In the genomic region with DNA sequence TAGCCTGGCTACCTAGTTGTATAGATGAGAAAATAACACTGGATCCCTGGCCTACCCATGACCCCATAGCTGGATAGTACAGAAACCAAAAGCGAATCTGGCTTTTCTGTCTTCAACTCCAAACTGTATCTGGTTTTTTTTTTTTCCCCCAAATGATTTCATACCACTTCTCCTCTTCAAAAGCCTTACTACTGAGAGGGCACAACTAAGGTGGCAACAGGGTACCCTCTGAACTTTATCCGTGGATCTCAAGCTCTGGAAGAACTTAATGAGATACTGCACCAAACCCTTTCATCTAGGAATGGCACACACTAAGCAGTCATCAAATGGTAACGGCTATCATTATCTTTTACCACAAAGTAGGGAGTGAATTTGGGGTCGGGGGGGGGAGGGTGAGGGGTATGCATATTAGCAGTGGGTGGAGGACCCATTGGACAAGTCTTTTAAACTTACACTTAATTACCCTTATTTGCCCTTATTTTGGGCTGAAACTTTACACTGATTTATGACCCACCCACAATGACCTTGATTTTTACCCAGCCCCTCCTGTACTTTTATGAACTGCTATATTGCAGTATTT, we compare ENCODE assay signal across 8 mouse cellular contexts. TPM values are rescaled to one million over a fixed set of nuclear protein-coding genes. Genes with fewer than 3 reads are reported as not detected.
A peak's percentile ranks its signal among the peaks of the same experiment; 100 is the strongest.
DNase-seq lines count a peak whose midpoint lies in the region; ATAC-seq and TF ChIP-seq lines count a peak whose summit lies in the region.

No protein-coding gene starts in this region.

- intact Hi-C loops in left cerebral cortex, postnatal 10 days (cut with DNase I): loop anchor here (5.0 kb wide), 3 partner anchors 59 to 324 kb away; no protein-coding TSS in a partner anchor

- no peaks in the 10 kb centered on the region for H3K27me3 ChIP-seq in kidney, embryonic 15.5 days
- no peaks in the 10 kb centered on the region for H3K27me3 ChIP-seq in hindbrain, embryonic 14.5 days (ENCODE audit: control insufficient read depth, insufficient read depth, low read length)
- no peaks in the 10 kb centered on the region for H3K27me3 ChIP-seq in midbrain, embryonic 14.5 days (ENCODE audit: control insufficient read depth, insufficient read depth, low read length)

- WGBS in kidney, embryonic 15.5 days: 27% methylated on average over 4 of the region's 4 CpGs
- WGBS in hindbrain, embryonic 14.5 days: 24% methylated on average over 4 of the region's 4 CpGs
- 26% methylated on average over 4 of the region's 4 CpGs for WGBS in midbrain, embryonic 14.5 days

- H3K4me3 ChIP-seq in kidney, embryonic 15.5 days (replicated peaks): peak overlapping the region; percentile 84
- H3K4me3 ChIP-seq in bone marrow macrophage, adult 2 months (ENCODE audit: insufficient read depth, low read length): peak overlapping the region; percentile 85
- H3K4me3 ChIP-seq in hindbrain, embryonic 14.5 days (replicated peaks; ENCODE audit: low read length): peak overlapping the region; percentile 81
- peak overlapping the region; percentile 72 for H3K4me3 ChIP-seq in midbrain, embryonic 14.5 days (replicated peaks; ENCODE audit: low read depth, low read length)

- H3K9ac ChIP-seq in kidney, embryonic 15.5 days: peak overlapping the region; percentile 72; the same call in 1 of the 2 replicates
- H3K9ac ChIP-seq in hindbrain, embryonic 14.5 days: peak overlapping the region; percentile 94
- H3K9ac ChIP-seq in midbrain, embryonic 14.5 days (replicated peaks; ENCODE audit: low read length): peak overlapping the region; percentile 90

- no peak for DNase-seq in kidney, postnatal 14 days
- DNase-seq in hindbrain, embryonic 14.5 days (ENCODE audit: low spot score): no peak
- DNase-seq in midbrain, embryonic 14.5 days: peak; percentile 15
- no peak for DNase-seq in left cerebral cortex, postnatal 10 days (ENCODE audit: extremely low spot score in 1 of 2, low spot score in 2 of 2)
- no peak for DNase-seq in thymus, postnatal 14 days
- no peak for DNase-seq in spleen, adult 12 weeks (ENCODE audit: low spot score)

- ATAC-seq in kidney, embryonic 15.5 days (replicated peaks; ENCODE audit: low FRiP score): 0 out of 2 replicates have a peak, but pooled peaks have one; percentile 1
- ATAC-seq in hindbrain, embryonic 14.5 days (ENCODE audit: low FRiP score): peak; percentile 0; the same call in 1 of the 2 replicates
- no peak for ATAC-seq in midbrain, embryonic 14.5 days (ENCODE audit: low FRiP score, low TSS enrichment)

- no peaks in the 10 kb centered on the region for H3K36me3 ChIP-seq in kidney, embryonic 15.5 days
- H3K36me3 ChIP-seq in hindbrain, embryonic 14.5 days (replicated peaks; ENCODE audit: control insufficient read depth, insufficient read depth): no peaks in the 10 kb centered on the region
- no peaks in the 10 kb centered on the region for H3K36me3 ChIP-seq in midbrain, embryonic 14.5 days (ENCODE audit: control insufficient read depth, insufficient read depth, low read length)

- no peak for TF ChIP-seq POLR2A in bone marrow macrophage, adult 2 months (IDR thresholded peaks at IDR 0.05; ENCODE audit: borderline replicate concordance, low read depth, low read length)

- TF ChIP-seq CTCF in bone marrow macrophage, adult 2 months (IDR thresholded peaks at IDR 0.05; ENCODE audit: low read depth, low read length): no peak

- H3K4me1 ChIP-seq in kidney, embryonic 15.5 days: peaks cover 11% of the 10 kb centered on the region; the same call in 1 of the 2 replicates
- peaks cover 15% of the 10 kb centered on the region for H3K4me1 ChIP-seq in bone marrow macrophage, adult 2 months (ENCODE audit: control insufficient read depth, insufficient read depth, low read length)
- peaks cover 25% of the 10 kb centered on the region for H3K4me1 ChIP-seq in hindbrain, embryonic 14.5 days (replicated peaks; ENCODE audit: control insufficient read depth, insufficient read depth, low read length)
- peaks cover 15% of the 10 kb centered on the region for H3K4me1 ChIP-seq in midbrain, embryonic 14.5 days (ENCODE audit: control insufficient read depth, insufficient read depth, low read length)

- 0 out of 2 replicates have a peak overlapping the region, but pooled peaks have one; percentile 90 for H3K27ac ChIP-seq in kidney, embryonic 15.5 days
- H3K27ac ChIP-seq in bone marrow macrophage, adult 2 months (ENCODE audit: insufficient read depth, low read depth, low read length): no peak overlapping the region
- H3K27ac ChIP-seq in hindbrain, embryonic 14.5 days: peak overlapping the region; percentile 95; the same call in 1 of the 2 replicates
- peak overlapping the region; percentile 96 for H3K27ac ChIP-seq in midbrain, embryonic 14.5 days (replicated peaks; ENCODE audit: low read depth, low read length)

- peak overlapping the region; percentile 88 for H3K4me2 ChIP-seq in kidney, embryonic 15.5 days
- H3K4me2 ChIP-seq in hindbrain, embryonic 14.5 days (replicated peaks): peak overlapping the region; percentile 87
- H3K4me2 ChIP-seq in midbrain, embryonic 14.5 days (ENCODE audit: low read length): peak overlapping the region; percentile 77

- H3K9me3 ChIP-seq in kidney, embryonic 15.5 days (replicated peaks): no peaks in the 10 kb centered on the region
- no peaks in the 10 kb centered on the region for H3K9me3 ChIP-seq in hindbrain, embryonic 14.5 days (ENCODE audit: control insufficient read depth, low read length)
- no peaks in the 10 kb centered on the region for H3K9me3 ChIP-seq in midbrain, embryonic 14.5 days (ENCODE audit: control insufficient read depth, low read length)

RNA-seq across cellular contexts. Expression of a gene that starts 1.2 kb away (rescaled TPM):
- 13.6 and 14.0 TPM in 2 replicates for polyA plus RNA-seq in kidney, embryonic 15.5 days (2015; fragmentation: Nextera tagmentation; extraction: Ambion mirVana)
- polyA plus RNA-seq in bone marrow macrophage, adult 2 months (2012; ENCODE audit: insufficient read depth, insufficient read length, missing spikeins): 12.2 and 12.8 TPM in 2 replicates
- 16.8 and 18.7 TPM in 2 replicates for polyA plus RNA-seq in hindbrain, embryonic 14.5 days (2014; fragmentation: Nextera tagmentation; extraction: Ambion mirVana)
- polyA plus RNA-seq in midbrain, embryonic 14.5 days (2014; fragmentation: Nextera tagmentation; extraction: Ambion mirVana): 16.5 and 22.2 TPM in 2 replicates
- total RNA-seq in left cerebral cortex, postnatal 10 days (2021): 10 to 100 TPM; 57.9 to 62.8 TPM

RNA-seq across cellular contexts. Expression of a gene that starts 26.4 kb away (rescaled TPM):
- polyA plus RNA-seq in kidney, embryonic 15.5 days (2015; fragmentation: Nextera tagmentation; extraction: Ambion mirVana): 0.09 TPM in 1 of 2 replicates, not detected in the other
- polyA plus RNA-seq in bone marrow macrophage, adult 2 months (2012; ENCODE audit: insufficient read depth, insufficient read length, missing spikeins): not detected in 2 replicates
- not detected in 2 replicates for polyA plus RNA-seq in hindbrain, embryonic 14.5 days (2014; fragmentation: Nextera tagmentation; extraction: Ambion mirVana)
- polyA plus RNA-seq in midbrain, embryonic 14.5 days (2014; fragmentation: Nextera tagmentation; extraction: Ambion mirVana): not detected in 2 replicates
- total RNA-seq in left cerebral cortex, postnatal 10 days (2021): under 1 TPM; 0.26 to 0.32 TPM
